Mouse (Mus musculus) liver, embryonic 11.5 days (tissue): Measurements from ENCODE around the gene Gm10277. TPM values are rescaled to one million over a fixed set of nuclear protein-coding genes. Genes with fewer than 3 reads are reported as not detected.

Experiments
- ATAC-seq: fragments of 200-750 bp; cut with Nextera tagmentation; replicated peaks from 2 replicates; pipeline ENCODE4 v1.8.0; 2017; ENCODE audit warnings: moderate number of reproducible peaks, mild to moderate bottlenecking, moderate TSS enrichment, moderate library complexity; ENCODE audit not compliant: low FRiP score
- DNase-seq: peaks from one replicate; pipeline ENCODE4 v3.0.0-alpha.2; 2017; ENCODE audit warnings: low spot score
- H3K27ac ChIP-seq: fragments of 300-500 bp; sonication (generic); 2 replicates; pipeline ENCODE4 v1.5.1; 2014; ENCODE audit warnings: mild to moderate bottlenecking, low read depth, low read length, control low read depth
- H3K27me3 ChIP-seq: fragments of 300-500 bp; sonication (generic); replicated peaks from 2 replicates; pipeline ENCODE4 v1.6.1; 2014; ENCODE audit warnings: low read length, mixed read lengths; ENCODE audit not compliant: control insufficient read depth, insufficient read depth
- H3K36me3 ChIP-seq: fragments of 300-500 bp; sonication (generic); 2 replicates; pipeline ENCODE4 v1.6.1; 2014; ENCODE audit warnings: mild to moderate bottlenecking, low read length, moderate library complexity, mixed read lengths; ENCODE audit not compliant: control insufficient read depth, insufficient read depth
- H3K4me1 ChIP-seq: fragments of 300-500 bp; sonication (generic); replicated peaks from 2 replicates; pipeline ENCODE4 v1.6.1; 2014; ENCODE audit warnings: low read length, mixed read lengths; ENCODE audit not compliant: control insufficient read depth, insufficient read depth
- H3K4me2 ChIP-seq: fragments of 300-500 bp; sonication (generic); 2 replicates; pipeline ENCODE4 v1.6.1; 2014; ENCODE audit warnings: mild to moderate bottlenecking, control low read depth, moderate library complexity
- H3K4me3 ChIP-seq: fragments of 300-500 bp; sonication (generic); 2 replicates; pipeline ENCODE4 v1.5.1; 2014; ENCODE audit warnings: low read depth, low read length, control low read depth
- H3K9ac ChIP-seq: fragments of 300-500 bp; sonication (generic); 2 replicates; pipeline ENCODE4 v1.6.1; 2014; ENCODE audit warnings: low read depth, low read length, control low read depth
- H3K9me3 ChIP-seq: fragments of 300-500 bp; sonication (generic); 2 replicates; pipeline ENCODE4 v1.6.1; 2016; ENCODE audit warnings: low read length, inconsistent platforms, mixed read lengths; ENCODE audit not compliant: control insufficient read depth
- WGBS: fragments of 180-500 bp; shearing (Covaris S2); extraction: QIAGEN DNeasy Blood & Tissue Kit; methylation state at CpG from one replicate; pipeline ENCODE4 v1.1.7; 2014; 5-methylcytosine and 5-hydroxymethylcytosine counted together
- polyA plus RNA-seq: library from polyadenylated mRNA; unstranded; fragments of >200 nt; fragmentation: Nextera tagmentation; extraction: Ambion mirVana; gene quantifications from 2 replicates; pipeline ENCODE4 v1.2.1, GENCODE M21; 2014

Gm10277 gene
- polyA plus RNA-seq, 1 experiment from 2014 or later, result 2.0 TPM

GRCm38 (mm10) chr11:77827241-77827995 lies 39.9 kb upstream of the Gm10277 start:
- no peak overlapping the region for H3K4me2 ChIP-seq
- peaks cover 34% of the 10 kb centered on the region for H3K36me3 ChIP-seq
- no peak overlapping the region for H3K27ac ChIP-seq
- no peak overlapping the region for H3K9ac ChIP-seq
- no peaks in the 10 kb centered on the region for H3K4me1 ChIP-seq
- no peak for DNase-seq
- ATAC-seq, result peak; percentile 29; the same call in 1 of the 2 replicates
- no peaks in the 10 kb centered on the region for H3K9me3 ChIP-seq
- WGBS, result 65% methylated on average over 18 of the region's 18 CpGs
- H3K4me3 ChIP-seq, result no peak overlapping the region
- no peaks in the 10 kb centered on the region for H3K27me3 ChIP-seq

- Histone ChIP-seq H3K4me2 (no peak overlapping the region), H3K36me3 (peaks cover 33% of the 10 kb centered on the region), H3K27me3 (no peaks in the 10 kb centered on the region), H3K4me1 (no peaks in the 10 kb centered on the region), H3K27ac (no peak overlapping the region), H3K9ac (no peak overlapping the region), H3K4me3 (no peak overlapping the region), H3K9me3 (no peaks in the 10 kb centered on the region)
- 79% methylated on average over 3 of the region's 3 CpGs for WGBS
- no peak for ATAC-seq
- no peak for DNase-seq
These were observed 38.8 kb upstream of the Gm10277 start for GRCm38 (mm10) chr11:77826311-77826710.

GRCm38 (mm10) chr11:77825853-77826252 lies 38.3 kb upstream of the Gm10277 start:
- H3K4me2 ChIP-seq, result no peak overlapping the region
- no peaks in the 10 kb centered on the region for H3K4me1 ChIP-seq
- no peaks in the 10 kb centered on the region for H3K9me3 ChIP-seq
- ATAC-seq (no peak), DNase-seq (peak; percentile 50)
- H3K27me3 ChIP-seq, result no peaks in the 10 kb centered on the region
- H3K27ac ChIP-seq, result no peak overlapping the region
- H3K4me3 ChIP-seq, result no peak overlapping the region
- peaks cover 35% of the 10 kb centered on the region for H3K36me3 ChIP-seq
- no peak overlapping the region for H3K9ac ChIP-seq
- 10% methylated on average over 5 of the region's 5 CpGs for WGBS

GRCm38 (mm10) chr11:77822781-77823180 lies 35.2 kb upstream of the Gm10277 start:
- ATAC-seq (no peak), DNase-seq (peak; percentile 69)
- WGBS, result 24% methylated on average over 7 of the region's 7 CpGs

GRCm38 (mm10) chr11:77821648-77822047 lies 34.1 kb upstream of the Gm10277 start:
- Histone ChIP-seq H3K9ac (no peak overlapping the region), H3K9me3 (no peaks in the 10 kb centered on the region), H3K4me2 (no peak overlapping the region), H3K4me1 (no peaks in the 10 kb centered on the region), H3K27ac (no peak overlapping the region), H3K36me3 (peaks cover 34% of the 10 kb centered on the region), H3K4me3 (no peak overlapping the region), H3K27me3 (no peaks in the 10 kb centered on the region)
- no peak for DNase-seq
- WGBS, result 27% methylated on average over 8 of the region's 8 CpGs
- no peak for ATAC-seq

More at GRCm38 (mm10) chr11:77822781-77823180, 35.2 kb upstream of the Gm10277 start:
- no peaks in the 10 kb centered on the region for H3K9me3 ChIP-seq
- H3K27ac ChIP-seq, result no peak overlapping the region
- no peaks in the 10 kb centered on the region for H3K4me1 ChIP-seq
- H3K36me3 ChIP-seq, result peaks cover 36% of the 10 kb centered on the region
- H3K27me3 ChIP-seq, result no peaks in the 10 kb centered on the region
- no peak overlapping the region for H3K4me3 ChIP-seq
- no peak overlapping the region for H3K4me2 ChIP-seq
- H3K9ac ChIP-seq, result no peak overlapping the region

GRCm38 (mm10) chr11:77816003-77816402 lies 28.5 kb upstream of the Gm10277 start:
- Histone ChIP-seq H3K9me3 (no peaks in the 10 kb centered on the region), H3K27ac (no peak overlapping the region), H3K4me2 (no peak overlapping the region), H3K36me3 (peaks cover 26% of the 10 kb centered on the region), H3K27me3 (no peaks in the 10 kb centered on the region), H3K4me3 (no peak overlapping the region), H3K4me1 (no peaks in the 10 kb centered on the region), H3K9ac (no peak overlapping the region)
- WGBS, result 31% methylated on average over 3 of the region's 3 CpGs
- DNase-seq (peak; percentile 55), ATAC-seq (no peak; the same call in 1 of the 2 replicates)

- no peak overlapping the region for H3K27ac ChIP-seq
- H3K9me3 ChIP-seq, result no peaks in the 10 kb centered on the region
- WGBS, result 79% methylated on average over 2 of the region's 2 CpGs
- DNase-seq (no peak), ATAC-seq (no peak)
- peaks cover 3% of the 10 kb centered on the region; the same call in 1 of the 2 replicates for H3K4me1 ChIP-seq
- H3K36me3 ChIP-seq, result peaks cover 16% of the 10 kb centered on the region
- H3K9ac ChIP-seq, result no peak overlapping the region
- no peak overlapping the region for H3K4me3 ChIP-seq
- H3K4me2 ChIP-seq, result no peak overlapping the region
- no peaks in the 10 kb centered on the region for H3K27me3 ChIP-seq
These were observed 26.4 kb upstream of the Gm10277 start for GRCm38 (mm10) chr11:77813969-77814368.

GRCm38 (mm10) chr11:77810018-77810417 lies 22.5 kb upstream of the Gm10277 start:
- peaks cover 3% of the 10 kb centered on the region; the same call in 1 of the 2 replicates for H3K36me3 ChIP-seq
- no peak for DNase-seq
- H3K4me3 ChIP-seq, result no peak overlapping the region
- H3K9ac ChIP-seq, result no peak overlapping the region
- no peaks in the 10 kb centered on the region for H3K9me3 ChIP-seq
- H3K4me1 ChIP-seq, result peaks cover 11% of the 10 kb centered on the region; the same call in 1 of the 2 replicates
- H3K27me3 ChIP-seq, result no peaks in the 10 kb centered on the region
- no peak overlapping the region for H3K27ac ChIP-seq
- no peak overlapping the region for H3K4me2 ChIP-seq
- no peak for ATAC-seq
- 63% methylated on average over 6 of the region's 6 CpGs for WGBS

- no peak overlapping the region for H3K4me3 ChIP-seq
- H3K4me2 ChIP-seq, result no peak overlapping the region
- H3K9me3 ChIP-seq, result no peaks in the 10 kb centered on the region
- no peak overlapping the region for H3K27ac ChIP-seq
- no peak for DNase-seq
- H3K36me3 ChIP-seq, result peaks cover 3% of the 10 kb centered on the region; the same call in 1 of the 2 replicates
- H3K27me3 ChIP-seq, result no peaks in the 10 kb centered on the region
- ATAC-seq, result no peak
- no peak overlapping the region for H3K9ac ChIP-seq
- WGBS, result 81% methylated on average over 4 of the region's 4 CpGs
- H3K4me1 ChIP-seq, result peaks cover 11% of the 10 kb centered on the region; the same call in 1 of the 2 replicates
These were observed 21.7 kb upstream of the Gm10277 start for GRCm38 (mm10) chr11:77809215-77809614.
